Mouse (Mus musculus): ENCODE measurements around the gene Pmis2.

Gene Pmis2

DNA sequence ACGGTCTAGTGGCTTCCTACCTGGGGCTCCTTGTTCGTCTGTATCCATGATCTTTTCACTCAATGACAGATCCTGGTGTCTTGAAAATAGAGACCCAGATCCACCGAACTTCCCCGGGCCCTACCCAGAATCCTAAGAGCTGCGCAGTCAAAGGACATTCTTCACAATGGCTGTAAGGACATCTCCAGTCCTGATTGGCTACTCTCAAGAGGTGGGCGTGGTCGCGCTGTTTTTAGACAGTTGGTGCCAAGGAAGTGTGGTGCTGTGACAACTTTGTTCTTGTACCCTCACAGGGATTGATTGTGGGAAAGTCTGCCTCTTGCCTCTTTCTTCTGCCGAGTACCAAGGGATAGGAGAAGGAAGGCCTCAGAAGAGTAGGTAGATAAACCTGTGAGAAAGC, at the start of gene Pmis2:
Gene Pmis2 (minus strand): TSS at position 126 of the 400 bp plus-strand sequence.
- no peak for DNase-seq (ENCODE audit: low spot score in 2 of 2)

DNA sequence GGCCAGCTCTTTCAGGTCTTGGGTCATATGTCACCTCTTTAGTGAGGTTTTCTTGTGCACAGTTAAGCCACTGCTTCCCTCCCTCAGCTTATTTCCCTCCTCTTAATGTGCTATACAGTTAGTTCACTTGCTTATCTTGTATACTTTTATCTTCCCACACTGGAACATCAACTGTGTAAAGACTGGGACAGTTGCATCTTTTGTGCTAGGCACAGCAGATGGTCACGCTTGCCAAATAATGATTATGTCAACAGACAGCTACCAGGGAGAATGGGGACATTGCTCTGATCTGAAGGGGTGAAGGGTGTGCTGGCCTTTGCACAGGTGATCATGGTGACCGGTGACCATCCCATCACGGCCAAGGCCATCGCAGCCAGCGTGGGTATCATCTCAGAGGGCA, 48.3 kb upstream of the Pmis2 start:
- DNase-seq (ENCODE audit: low spot score in 2 of 2) = no peak

DNA sequence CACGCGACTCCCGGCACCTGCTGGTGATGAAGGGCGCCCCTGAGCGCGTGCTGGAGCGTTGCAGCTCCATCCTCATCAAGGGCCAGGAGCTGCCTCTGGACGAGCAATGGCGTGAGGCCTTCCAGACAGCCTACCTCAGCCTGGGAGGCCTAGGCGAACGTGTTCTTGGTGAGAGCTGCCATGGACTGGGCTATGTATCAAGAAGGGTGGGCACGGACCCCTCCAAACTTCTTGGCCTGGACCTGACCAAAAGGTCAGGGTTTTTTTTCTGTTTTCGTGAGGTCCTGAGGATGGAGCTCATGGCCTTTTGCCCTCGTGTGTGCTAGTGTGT, 46.3 kb upstream of the Pmis2 start:
- no peak for DNase-seq (ENCODE audit: low spot score in 2 of 2)

DNA sequence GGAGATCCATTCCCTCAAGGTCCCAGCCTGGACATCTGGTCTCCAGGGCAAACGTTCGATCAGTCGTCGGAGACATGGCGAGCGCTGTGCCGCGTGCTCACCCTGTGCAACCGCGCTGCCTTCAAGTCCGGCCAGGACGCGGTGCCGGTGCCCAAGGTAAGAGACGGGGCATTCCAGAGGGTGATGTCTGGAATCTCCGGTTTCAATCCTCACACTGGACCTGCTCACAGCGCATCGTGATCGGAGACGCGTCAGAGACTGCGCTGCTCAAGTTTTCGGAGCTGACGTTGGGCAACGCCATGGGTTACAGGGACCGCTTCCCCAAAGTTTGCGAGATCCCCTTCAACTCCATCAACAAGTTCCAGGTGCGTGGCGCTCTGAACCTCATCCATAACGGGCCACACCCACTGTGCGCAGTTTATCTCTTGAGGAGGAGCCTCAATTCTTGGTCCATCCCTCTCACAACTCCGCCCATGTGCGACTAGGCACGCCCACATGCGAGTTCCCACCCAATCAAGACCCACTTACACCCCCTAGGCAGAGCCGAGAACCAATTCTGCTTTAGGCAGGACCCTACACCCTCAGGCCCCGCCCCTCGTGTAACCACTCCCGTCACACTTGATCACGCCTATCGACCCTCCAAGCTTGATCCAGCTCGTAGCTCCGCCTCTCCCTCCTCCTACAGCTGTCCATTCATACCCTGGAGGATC, 45.8 kb upstream of the Pmis2 start:
- DNase-seq (ENCODE audit: low spot score in 2 of 2) = peak; percentile 54 to 68

DNA sequence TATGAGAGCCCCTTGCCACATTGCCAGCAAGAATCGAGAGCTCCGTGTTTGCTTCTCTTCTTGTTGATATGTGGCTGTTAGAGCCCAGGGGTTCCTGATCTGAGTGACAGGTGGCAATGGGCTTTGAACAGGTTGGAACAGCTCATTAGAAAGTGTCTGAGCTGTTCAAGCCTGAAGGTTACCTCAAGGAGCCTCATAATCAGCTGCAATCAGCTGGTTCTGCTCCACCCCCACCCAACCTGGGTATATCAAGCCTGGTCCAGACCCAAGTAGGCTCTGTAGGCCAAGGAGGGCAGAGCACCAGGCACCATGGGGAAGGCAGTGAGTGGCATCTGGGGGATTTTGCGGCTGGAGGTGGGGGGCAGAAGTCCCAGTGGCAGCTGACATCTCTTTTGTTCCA, 40.5 kb upstream of the Pmis2 start, which contains the start of gene Atp4a:
Gene Atp4a (plus strand): TSS at position 268 of the 400 bp plus-strand sequence.
- DNase-seq (ENCODE audit: low spot score in 2 of 2) = no peak

DNA sequence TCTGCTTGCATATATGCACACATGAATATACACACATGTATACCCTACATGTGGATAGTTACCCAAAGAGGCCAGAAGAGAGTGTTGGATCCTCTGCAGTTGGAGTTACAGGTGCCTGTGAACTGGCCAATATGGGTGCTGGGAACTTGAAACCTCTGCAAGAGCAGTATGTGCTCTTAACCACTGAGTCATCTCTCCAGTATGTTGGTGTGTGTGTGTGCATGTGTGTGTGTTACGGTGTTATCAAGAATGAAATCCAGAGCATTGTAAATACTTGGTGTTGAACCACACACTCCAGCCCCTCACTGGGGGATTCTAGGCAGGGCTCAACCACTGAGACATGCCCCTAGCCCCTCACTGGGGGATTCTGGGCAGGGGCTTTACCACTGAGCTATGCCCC, 36.0 kb upstream of the Pmis2 start:
- no peak for DNase-seq (ENCODE audit: low spot score in 2 of 2)

DNA sequence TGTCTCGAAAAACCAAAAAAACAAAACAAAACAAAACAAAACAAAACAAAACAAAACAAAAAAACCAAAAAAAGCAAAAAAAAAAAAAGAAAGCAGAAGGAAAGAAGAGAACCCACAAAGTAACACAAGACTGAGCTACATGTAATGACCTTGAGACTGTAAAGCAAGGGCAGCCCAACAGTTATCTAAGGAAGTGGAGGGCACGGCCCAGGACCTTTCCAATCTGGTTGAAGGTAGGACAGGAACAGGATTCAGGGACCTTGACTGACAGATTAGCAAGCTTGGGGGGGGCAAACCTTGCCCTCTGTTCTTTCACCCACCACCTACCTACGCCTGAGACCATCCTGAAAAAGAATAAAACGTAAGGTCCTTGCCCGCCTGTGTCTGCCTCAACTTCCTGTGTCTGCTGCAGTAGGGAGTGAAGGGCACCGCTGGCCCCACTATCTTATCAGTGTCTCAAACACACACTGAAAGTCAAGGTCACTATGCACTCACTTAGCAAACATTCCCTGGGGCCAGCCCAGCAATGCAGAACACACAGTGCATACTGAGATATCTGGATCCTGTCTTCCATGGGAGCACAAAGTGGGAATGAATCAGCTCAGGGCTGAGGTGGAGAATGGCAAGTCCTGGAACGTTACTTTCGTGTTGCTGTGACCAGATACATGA, 34.9 kb upstream of the Pmis2 start:
- no peak for DNase-seq (ENCODE audit: low spot score in 2 of 2)

DNA sequence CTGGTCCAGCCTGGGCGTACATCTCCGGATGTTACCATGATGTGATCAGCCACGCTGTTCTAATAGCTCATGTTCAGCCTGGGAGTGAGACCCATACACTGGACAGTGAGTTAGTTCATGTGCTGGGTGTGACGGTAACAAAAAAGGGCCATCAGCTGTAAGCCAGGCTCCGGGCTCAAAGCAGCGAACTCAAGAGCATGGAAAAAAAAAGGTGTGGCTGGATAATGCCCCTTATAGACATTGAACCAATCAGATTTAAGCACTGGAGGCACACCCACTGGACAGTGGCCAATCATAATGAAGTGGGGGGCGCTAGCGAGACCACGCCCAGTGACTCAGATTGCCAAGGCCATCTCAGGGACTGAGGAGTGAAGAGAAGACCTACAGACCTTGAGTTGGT, 27.2 kb upstream of the Pmis2 start, which contains the start of gene 2200002J24Rik:
Gene 2200002J24Rik (plus strand): TSS at position 338 of the 400 bp plus-strand sequence.
- DNase-seq (ENCODE audit: low spot score in 2 of 2) = no peak

DNA sequence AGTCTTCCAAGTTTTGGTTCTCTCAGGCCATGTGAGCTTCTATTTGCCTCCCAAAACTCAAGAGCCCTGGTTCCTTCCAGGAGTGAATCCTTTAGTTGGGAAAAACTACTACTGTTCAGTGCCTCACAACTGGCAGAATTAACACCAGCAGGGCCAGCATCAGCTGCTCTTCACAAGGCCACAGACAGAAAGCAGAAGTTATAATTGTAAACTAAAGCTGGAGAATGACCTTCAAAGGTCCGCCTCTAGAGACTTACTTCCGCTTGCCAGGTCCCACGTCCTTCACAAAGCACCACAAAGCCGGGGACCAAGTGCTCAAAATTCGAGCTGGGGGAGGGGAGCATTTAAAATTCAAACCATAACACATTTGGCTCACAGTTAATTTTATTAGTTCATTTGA, 26.7 kb upstream of the Pmis2 start:
- DNase-seq (ENCODE audit: low spot score in 2 of 2) = no peak

DNA sequence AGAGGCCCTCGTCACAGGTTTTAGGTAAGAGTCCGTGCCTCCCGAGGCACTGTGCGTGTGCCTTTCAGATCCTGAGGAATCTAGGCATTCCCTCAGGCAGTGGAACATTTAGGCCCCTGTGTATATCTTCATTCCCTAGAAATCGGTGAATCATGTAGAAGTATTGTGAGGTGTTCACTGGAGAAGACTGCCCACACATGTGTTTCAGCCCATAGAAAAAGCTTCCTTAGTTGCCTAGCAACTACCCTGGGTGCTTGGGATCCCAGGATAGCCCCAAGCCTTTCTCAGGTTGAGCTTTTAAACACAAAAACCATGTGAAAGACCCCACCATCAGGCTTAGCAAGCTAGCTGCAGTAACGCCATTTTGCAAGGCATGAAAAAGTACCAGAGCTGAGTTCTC, 16.9 kb upstream of the Pmis2 start:
- DNase-seq (ENCODE audit: low spot score in 2 of 2) = no peak

DNA sequence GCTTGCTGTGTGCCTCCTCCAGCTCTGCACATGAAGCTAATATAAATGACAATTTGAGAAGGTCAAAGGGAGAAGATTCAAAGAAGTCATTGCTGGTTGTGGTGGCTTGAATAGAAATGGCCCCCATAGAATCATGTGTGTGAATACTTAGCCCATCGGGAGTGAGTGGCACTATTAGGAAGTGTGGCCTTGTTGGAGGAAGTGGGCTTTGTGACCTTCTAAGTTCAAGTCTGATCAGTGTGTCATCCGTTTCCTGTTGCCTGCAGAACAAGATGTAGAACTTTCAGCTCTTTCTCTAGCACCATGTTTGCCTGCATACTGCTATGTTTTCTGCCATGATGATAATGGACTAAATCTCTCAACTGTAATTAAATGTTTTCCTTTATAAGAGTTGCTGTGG, 12.0 kb upstream of the Pmis2 start:
- no peak for DNase-seq (ENCODE audit: low spot score in 2 of 2)

DNA sequence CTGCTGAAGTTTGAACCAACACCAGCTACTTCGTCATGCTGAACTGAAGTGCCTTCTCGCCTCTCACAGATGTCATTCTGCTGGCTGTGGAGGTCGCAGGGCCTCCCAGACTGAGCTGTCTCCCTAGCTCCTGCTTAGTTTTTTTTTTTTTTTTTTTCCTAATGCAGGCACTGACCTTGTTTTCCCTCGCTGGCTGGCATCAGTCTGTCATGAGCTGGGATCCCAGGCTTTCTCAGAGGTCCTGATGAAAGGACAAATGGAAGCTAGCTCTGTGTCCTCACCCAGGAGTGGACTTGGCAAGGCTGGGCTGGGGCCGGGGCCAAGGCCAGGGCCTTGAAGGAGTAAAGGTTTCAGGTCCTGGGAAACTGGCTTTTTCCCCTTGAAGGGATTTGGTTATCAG, 10.5 kb upstream of the Pmis2 start:
- DNase-seq (ENCODE audit: low spot score in 2 of 2) = no peak

DNA sequence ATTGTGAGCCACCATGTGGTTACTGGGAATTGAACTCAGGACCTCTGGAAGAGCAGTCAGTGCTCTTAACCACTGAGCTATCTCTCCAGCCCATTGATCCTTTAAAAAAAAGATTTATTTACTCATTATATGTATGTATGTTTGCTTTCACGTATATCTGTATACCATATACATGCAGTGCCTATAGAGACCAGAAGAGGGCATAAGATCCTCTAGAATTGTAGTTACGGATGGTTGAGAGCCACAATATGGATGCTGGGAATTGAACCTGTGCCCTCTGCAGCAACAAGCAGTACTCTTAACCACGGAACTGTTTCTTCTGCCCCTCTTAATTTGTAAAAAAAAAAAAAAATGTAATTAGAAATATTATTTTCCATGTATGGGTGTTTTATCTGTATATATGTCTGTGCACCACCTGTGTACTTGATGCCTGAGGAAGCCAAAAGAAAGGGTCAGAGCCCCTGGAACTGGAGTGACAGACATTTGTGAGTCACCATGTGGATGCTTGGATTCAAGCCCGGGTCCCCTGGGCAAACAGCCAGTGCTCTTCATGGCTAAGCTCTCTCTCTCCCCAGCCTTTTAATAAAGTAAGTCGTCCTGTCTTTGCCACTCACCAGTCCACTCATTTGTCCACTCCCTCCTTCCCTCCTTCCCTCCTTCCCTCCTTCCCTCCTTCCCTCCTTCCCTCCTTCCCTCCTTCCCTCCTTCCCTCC, 7.0 kb upstream of the Pmis2 start:
- DNase-seq (ENCODE audit: low spot score in 2 of 2) = no peak

DNA sequence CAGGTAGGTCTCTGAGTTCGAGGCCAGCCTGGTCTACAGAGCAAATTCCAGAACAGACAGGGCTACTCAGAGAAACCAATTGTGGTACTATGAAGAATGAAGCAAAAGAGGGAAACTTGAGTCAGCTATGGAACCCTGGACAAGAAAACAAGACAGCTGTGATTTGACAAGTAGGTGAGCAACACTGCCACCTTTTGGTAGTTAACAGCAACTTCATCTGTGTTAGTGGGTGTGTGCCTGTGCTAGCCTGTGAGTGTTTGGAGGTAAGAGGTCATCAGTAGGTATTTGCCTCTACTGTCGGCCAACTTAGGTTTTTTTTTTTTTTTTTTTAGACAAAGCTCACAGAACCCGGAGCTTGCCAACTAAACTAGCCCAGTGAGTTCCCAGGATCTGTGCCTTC, 2.2 kb downstream of the Pmis2 start:
- DNase-seq (ENCODE audit: low spot score in 2 of 2) = no peak

DNA sequence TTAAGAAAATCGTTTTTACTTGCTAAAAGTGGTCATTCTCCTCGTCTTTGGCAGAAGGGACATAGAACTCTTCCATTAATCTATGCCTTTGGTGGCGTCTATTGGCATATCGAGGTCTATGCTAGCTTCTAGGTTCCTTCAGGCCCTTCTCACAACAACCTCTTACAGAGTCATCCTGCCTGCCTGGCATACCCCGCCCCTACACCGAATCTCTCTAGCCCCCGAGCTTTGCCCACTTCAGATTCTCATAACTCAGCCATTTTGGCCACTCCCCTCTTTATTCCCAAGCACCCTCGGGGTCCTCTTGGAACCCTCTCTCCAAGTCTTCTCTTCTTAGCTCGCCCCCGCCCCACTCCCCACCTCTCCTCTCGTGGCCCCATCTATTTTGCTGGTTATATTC, 6.1 kb downstream of the Pmis2 start:
- DNase-seq (ENCODE audit: low spot score in 2 of 2) = no peak

DNA sequence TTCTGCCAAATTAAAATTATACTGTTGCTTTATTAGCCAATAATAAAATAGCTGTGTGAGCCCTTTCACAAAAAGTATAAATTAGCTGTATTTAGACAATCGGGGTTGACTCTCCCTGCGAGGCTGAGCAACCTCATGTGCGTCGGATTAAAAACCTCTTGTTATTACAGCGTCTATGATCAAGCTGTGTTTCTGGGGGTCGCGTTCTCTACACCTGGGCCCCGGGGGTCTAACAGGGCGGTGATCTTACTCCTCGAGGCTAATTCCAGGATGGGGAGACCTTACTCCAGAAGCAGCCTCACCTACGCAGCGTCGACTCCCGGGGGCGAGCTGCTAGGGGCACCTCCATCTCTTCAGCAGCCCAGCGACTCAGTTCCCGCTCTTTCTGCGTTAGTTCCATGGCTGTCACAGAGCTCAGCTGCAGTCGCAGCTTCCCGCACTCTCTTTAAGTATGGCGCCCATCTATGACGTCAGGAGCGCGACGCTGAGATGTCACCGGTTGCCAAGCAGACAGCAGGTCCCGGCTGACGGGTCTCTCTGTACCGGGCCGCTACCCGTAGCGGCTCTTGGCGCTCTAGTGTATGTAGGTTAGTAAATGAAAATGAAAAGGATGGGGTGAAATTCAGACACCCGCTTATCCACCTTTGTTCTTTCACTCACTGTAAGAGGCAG, 6.7 kb downstream of the Pmis2 start, which contains the start of gene Haus5:
Gene Haus5 (minus strand): TSS at position 466 of the 672 bp plus-strand sequence.
- peak; percentile 84 to 93 for DNase-seq (ENCODE audit: low spot score in 2 of 2)

DNA sequence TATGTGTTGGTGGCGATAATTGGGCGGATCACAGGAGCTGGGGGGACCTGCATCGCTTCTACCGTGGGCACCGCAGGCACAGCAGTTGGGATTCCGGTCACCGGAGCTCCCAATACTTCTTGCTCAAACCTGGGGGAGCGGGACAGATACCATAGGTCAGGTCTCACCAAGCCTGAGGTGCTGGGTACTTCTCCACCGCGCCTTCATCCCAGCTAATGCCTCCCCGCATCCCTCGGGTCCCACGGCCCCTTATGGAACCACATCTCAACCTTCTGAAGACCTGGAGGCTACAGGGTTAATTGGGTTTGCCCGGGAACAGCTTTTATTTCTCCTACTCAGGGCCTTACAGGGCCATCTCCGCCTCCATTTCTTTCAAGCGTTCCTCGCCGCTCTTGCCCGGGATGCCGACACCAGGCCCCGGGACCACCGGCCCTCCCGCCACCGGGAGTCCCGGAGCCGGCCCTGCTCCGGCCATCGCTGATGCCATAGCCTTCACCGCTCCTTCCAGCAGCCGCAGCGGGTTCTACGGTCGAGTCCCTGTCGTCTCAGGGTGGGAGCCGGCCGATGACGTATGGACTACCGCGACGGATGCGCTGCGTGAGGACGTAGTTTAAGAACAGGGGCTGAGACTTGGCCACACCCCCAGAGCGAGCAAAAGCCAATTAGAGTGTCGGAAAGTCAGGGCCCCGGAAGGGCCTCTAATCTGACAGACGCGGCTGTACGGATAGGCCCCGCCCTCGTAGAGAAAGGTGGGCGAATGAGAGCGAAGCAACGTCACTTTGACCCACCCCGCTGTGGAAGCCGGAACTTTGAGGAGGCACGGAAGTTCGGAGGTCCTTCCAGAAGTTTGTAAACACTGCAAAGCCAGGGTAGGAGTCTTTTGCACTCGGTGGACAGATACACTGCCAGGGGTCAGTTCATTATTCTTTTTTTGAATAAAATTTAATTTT, 21.5 kb downstream of the Pmis2 start, which contains the start of gene Rbm42:
Gene Rbm42 (minus strand): TSS at position 727 of the 950 bp plus-strand sequence.
- peak; percentile 93 to 96 for DNase-seq (ENCODE audit: low spot score in 2 of 2)

DNA sequence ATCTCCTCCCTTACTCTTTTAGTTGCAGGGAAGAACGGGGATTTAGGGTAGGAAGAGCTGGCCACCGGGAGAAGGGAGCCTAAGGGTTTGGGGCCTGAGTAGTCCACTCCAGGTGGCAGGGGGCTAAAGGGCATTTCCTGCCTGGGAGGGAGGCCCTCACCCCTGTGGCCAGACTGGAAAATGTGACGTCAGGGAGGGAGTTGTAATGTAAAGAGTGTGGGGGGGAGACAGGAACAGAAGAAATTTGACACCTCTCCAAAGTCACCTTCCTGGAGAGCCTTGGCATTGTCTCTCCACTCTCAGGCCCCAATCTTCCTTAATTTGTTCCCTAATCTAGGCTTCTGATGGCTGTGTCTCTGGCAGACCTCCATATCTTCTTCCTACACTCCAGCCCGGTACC, 32.3 kb downstream of the Pmis2 start:
- DNase-seq (ENCODE audit: low spot score in 2 of 2) = no peak

DNA sequence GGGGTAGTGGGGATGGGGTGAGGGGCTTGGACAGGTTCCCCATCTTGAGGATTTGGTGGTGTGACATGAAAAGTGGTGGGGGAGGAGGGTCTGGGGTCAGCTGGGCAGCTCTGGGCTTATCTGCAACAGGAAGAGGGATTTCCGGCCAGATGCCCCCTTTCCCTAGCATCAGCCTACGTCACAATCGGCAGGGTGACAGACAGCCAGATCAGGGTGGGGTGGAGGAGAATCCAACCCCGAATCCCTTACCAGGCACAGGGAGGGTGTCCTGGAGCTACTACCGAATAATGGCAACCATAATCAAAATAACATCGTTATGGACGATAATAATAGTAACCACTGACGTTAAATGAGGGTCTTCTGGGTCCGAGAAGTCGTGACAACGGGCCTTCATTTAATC, 35.0 kb downstream of the Pmis2 start:
- DNase-seq (ENCODE audit: low spot score in 2 of 2) = no peak

DNA sequence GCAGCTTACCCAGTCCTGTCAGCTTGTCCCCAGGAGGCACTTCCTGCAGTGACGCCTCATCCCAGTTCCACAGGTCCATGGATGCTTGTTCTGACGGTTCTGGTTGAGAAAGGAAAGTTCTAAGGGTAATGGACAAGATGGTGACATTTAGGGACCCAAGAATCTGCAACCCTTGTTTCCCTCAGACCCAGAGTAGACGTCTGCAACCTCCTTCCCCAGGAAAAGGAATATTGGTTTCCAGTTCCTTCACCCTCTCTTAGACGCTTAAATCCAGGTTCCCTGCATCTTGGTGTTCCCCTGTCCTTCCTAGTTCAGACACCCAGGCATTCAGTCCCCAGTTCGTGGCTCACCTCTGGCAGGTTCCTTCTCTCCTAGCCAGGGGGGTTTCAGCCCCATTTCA, 35.7 kb downstream of the Pmis2 start, which contains the start of gene Etv2:
Gene Etv2 (minus strand): TSS at position 101 of the 400 bp plus-strand sequence.
- no peak for DNase-seq (ENCODE audit: low spot score in 2 of 2)

DNA sequence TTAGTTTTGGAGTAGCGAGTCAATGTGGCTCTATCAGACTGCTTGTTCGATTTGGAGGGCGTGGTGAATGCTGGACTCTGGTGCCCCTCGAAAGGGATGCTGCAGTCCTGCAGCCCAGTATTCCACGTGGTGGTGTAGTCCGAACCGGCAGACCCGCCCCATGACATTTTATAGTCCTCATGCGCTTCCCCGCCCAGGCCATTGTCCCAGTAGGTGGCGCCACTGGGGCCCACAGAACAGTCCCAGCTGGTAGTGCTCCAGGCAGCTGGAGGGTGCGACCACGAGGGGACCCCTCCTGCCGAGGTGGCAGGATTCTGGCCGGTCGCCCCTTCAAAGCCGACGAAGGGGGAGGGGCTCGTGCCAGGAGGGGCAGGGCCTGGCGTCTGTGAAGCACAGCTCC, 36.8 kb downstream of the Pmis2 start:
- DNase-seq (ENCODE audit: low spot score in 2 of 2) = peak; percentile 18 to 64

Data from spleen, postnatal 14 days (tissue).